Mouse (Mus musculus): ENCODE results near the gene Trpt1.

DNA sequence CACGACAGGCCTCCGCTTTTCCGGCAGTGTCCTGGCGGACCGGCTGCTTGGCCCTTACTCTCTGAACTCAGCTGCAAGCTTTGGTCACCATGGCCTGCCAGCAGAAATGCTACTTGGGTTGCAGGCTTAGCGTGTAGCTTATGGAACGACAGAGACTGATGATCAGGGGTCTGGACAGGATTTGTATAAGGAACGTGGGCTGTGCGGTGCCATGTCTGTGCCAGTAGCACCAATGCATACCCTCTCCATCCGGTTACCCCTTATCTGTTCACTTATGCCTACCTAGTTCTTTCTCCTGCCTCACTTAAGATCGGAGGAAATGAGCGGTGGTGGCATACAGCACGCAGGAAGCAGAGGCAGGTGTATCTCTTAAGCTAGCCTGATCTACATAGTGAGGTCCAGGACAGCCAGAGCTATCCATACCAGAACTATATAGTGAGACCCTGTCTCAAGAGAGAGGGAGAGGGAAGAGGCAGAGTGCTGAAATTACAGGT, 44.8 kb downstream of the Trpt1 start:
- TF ChIP-seq CTCF (IDR thresholded peaks at IDR 0.05): no peak
- TF ChIP-seq POLR2A (IDR thresholded peaks at IDR 0.05; ENCODE audit: insufficient read depth, low read depth, low read length): no peak
- TF ChIP-seq EP300 (IDR thresholded peaks at IDR 0.05; ENCODE audit: insufficient read depth, low read depth, low read length): no peak

All from heart, adult 2 months (tissue).